Mouse (Mus musculus) bone marrow macrophage, adult 2 months (primary cell): Measurements from ENCODE around the gene Lsm14b. TPM values are rescaled to one million over a fixed set of nuclear protein-coding genes. Genes with fewer than 3 reads are reported as not detected.
A peak's percentile ranks its signal among the peaks of the same experiment; 100 is the strongest.

ENCODE experiments used
- H3K27ac ChIP-seq: 2 replicates; pipeline ENCODE4 v1.5.1; 2012; ENCODE audit warnings: low read depth, low read length; ENCODE audit not compliant: insufficient read depth
- H3K4me1 ChIP-seq: 2 replicates; pipeline ENCODE4 v1.6.1; 2012; ENCODE audit warnings: low read length; ENCODE audit not compliant: control insufficient read depth, insufficient read depth
- H3K4me3 ChIP-seq: 2 replicates; pipeline ENCODE4 v1.5.1; 2012; ENCODE audit warnings: mild to moderate bottlenecking, low read length, moderate library complexity; ENCODE audit not compliant: insufficient read depth
- CTCF ChIP-seq: IDR thresholded peaks from 2 replicates; pipeline ENCODE4 v1.5.1; 2012; ENCODE audit warnings: low read depth, mild to moderate bottlenecking, low read length, moderate library complexity
- POLR2A ChIP-seq: IDR thresholded peaks from 2 replicates; pipeline ENCODE4 v1.6.1; 2012; ENCODE audit warnings: mild to moderate bottlenecking, low read depth, low read length, borderline replicate concordance
- polyA plus RNA-seq: library from polyadenylated mRNA; stranded (reverse); fragments of >200 nt; gene quantifications from 2 replicates; pipeline ENCODE4 v1.2.4, GENCODE M21; 2012; ENCODE audit not compliant: missing spikeins, insufficient read depth, insufficient read length

Lsm14b gene
- polyA plus RNA-seq: 26.2 and 30.9 TPM in 2 replicates

DNA sequence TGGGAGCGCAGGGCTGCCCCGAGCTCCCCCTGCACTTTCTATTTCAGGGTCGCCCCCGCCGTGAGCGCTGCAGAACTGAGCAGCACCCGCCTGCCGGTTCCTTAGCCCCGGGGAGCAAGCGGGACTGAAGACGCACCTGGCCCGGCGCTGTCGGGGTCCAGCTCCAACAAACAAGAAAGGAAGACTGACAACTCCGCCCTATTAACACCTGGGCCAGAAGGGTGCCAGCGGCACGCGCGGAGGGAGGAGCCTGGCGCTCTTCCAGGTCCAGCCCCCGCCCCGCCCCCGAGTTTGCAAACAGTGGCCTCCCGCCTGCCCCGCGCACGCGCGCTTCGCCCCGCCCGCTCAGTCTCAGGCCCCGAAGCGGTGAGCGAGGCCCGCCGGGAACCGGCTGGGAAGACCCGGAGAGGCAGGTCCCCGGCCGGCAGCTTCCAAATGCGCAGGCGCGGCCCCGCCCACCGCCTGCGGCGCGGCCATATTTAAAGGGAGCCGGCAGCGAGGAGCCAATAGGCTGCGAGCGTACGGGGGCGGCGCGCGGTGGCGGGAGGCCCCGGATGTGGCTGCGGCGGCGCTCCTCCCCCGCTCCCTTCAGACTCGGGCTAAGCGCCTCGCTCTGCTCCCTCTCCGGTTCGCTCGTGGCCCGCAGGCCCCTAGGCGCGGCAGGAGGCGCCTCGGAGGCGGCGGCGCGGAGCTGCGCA lies at the start of gene Lsm14b:
Gene Lsm14b (plus strand): TSS at position 587 of the 698 bp plus-strand sequence.
- peaks cover 16% of the 10 kb centered on the region for H3K4me1 ChIP-seq
- TF ChIP-seq POLR2A (0 out of 2 replicates have a peak, but pooled peaks have one; percentile 5), CTCF (no peak)

GRCm38 (mm10) chr2:179975851-179976250 lies 48.9 kb upstream of the Lsm14b start:
- no peak overlapping the region for H3K27ac ChIP-seq
- peak overlapping the region; percentile 74 for H3K4me3 ChIP-seq

More for the DNA sequence above, at the start of gene Lsm14b:
- Histone ChIP-seq H3K4me3 (peak within 1 kb of the TSS; percentile 95), H3K27ac (peak within 1 kb of the TSS; percentile 44)

DNA sequence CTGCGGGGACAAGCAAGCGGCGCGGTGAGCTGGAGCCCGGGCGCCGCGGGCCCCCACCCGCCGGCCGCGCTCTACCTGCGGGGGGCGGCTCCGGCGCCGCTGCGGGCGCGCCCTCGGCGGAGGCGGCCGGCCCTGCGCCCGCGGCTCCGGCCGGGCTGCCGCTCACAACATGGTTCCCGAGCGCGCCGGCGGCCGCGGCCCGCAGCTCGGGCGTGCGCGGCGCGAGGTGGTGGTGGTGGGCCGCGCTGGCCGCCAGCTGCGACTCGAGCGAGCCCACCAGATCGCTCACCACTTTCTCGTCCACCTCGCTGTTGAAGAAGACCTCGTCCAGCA lies 48.5 kb upstream of the Lsm14b start:
- no peak for TF ChIP-seq POLR2A
- TF ChIP-seq CTCF: no peak
- Histone ChIP-seq H3K27ac (peak overlapping the region; percentile 31), H3K4me1 (peaks cover 58% of the 10 kb centered on the region), H3K4me3 (peak overlapping the region; percentile 74)

More at GRCm38 (mm10) chr2:179975851-179976250, 48.9 kb upstream of the Lsm14b start:
- no peak for TF ChIP-seq CTCF
- TF ChIP-seq POLR2A: no peak
- H3K4me1 ChIP-seq: peaks cover 56% of the 10 kb centered on the region

GRCm38 (mm10) chr2:179976628-179977343 lies 48.0 kb upstream of the Lsm14b start, which contains the start of gene Taf4:
Gene Taf4, minus strand, starts transcription at chr2:179976646.
- Histone ChIP-seq H3K4me1 (peaks cover 56% of the 10 kb centered on the region), H3K27ac (peak within 1 kb of the TSS; percentile 69), H3K4me3 (peak within 1 kb of the TSS; percentile 74)
- no peak for TF ChIP-seq CTCF
- peak; percentile 100 for TF ChIP-seq POLR2A

DNA sequence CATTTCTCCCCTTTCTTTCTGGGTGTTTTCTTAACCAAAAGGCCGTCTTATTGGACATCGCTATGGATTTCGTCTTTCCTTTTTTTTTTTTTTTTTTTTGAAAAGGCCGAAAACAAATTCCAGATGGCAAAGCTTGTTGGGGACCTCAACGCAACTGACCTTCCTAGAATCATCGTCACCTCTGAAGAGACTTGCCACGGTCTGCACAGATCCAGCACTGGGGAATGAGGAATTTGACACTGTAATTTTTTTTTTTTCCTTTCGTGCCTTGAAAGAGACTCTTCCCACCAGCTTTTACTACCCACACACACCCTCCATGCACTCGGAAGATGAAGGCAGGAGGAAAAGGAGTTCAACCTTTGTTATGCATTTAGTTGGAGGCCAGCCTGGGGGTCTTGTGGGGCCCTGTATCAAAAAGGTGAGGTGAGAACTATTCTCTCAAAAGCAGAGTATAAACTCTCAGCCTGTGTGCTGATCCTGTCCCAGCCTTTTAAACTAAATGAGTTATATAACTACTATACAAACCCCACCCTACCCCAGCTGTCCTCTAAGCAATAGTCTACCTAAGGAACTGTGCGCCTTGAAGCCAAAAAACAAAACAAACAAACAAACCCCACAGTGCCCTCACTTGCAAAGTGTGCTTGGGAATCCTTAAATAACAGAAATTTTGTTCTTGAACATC lies 47.3 kb upstream of the Lsm14b start:
- Histone ChIP-seq H3K27ac (peak overlapping the region; percentile 69), H3K4me3 (peak overlapping the region; percentile 73), H3K4me1 (peaks cover 49% of the 10 kb centered on the region)
- TF ChIP-seq CTCF (no peak), POLR2A (no peak)

GRCm38 (mm10) chr2:179978250-179978649 lies 46.5 kb upstream of the Lsm14b start:
- Histone ChIP-seq H3K4me3 (no peak overlapping the region), H3K27ac (no peak overlapping the region), H3K4me1 (peaks cover 42% of the 10 kb centered on the region)
- no peak for TF ChIP-seq POLR2A
- TF ChIP-seq CTCF: no peak

GRCm38 (mm10) chr2:179979836-179980235 lies 45.0 kb upstream of the Lsm14b start:
- Histone ChIP-seq H3K4me3 (no peak overlapping the region), H3K27ac (peak overlapping the region; percentile 23), H3K4me1 (peaks cover 32% of the 10 kb centered on the region)
- TF ChIP-seq CTCF (no peak), POLR2A (no peak)

GRCm38 (mm10) chr2:179980616-179981015 lies 44.2 kb upstream of the Lsm14b start:
- H3K4me1 ChIP-seq: peaks cover 31% of the 10 kb centered on the region
- H3K27ac ChIP-seq: no peak overlapping the region
- TF ChIP-seq POLR2A (no peak), CTCF (no peak)
- no peak overlapping the region for H3K4me3 ChIP-seq

- no peak overlapping the region for H3K27ac ChIP-seq
- no peak for TF ChIP-seq CTCF
- no peak for TF ChIP-seq POLR2A
- peaks cover 28% of the 10 kb centered on the region for H3K4me1 ChIP-seq
- no peak overlapping the region for H3K4me3 ChIP-seq
Observed at GRCm38 (mm10) chr2:179982715-179983114, 42.1 kb upstream of the Lsm14b start.
